Mouse (Mus musculus) midbrain, embryonic 11.5 days (tissue): Measurements from ENCODE around the gene Cmss1. TPM values are rescaled to one million over a fixed set of nuclear protein-coding genes. Genes with fewer than 3 reads are reported as not detected.

Source experiments
- ATAC-seq: fragments of 200-750 bp; cut with Nextera tagmentation; 2 replicates; pipeline ENCODE4 v1.8.0; 2017; ENCODE audit warnings: moderate TSS enrichment, moderate library complexity; ENCODE audit not compliant: low FRiP score
- DNase-seq: peaks from one replicate; pipeline ENCODE4 v3.0.0; 2015; ENCODE audit warnings: low spot score; ENCODE audit errors: missing footprints
- H3K27ac ChIP-seq: fragments of 300-500 bp; sonication (generic); 2 replicates; pipeline ENCODE4 v1.5.1; 2014; ENCODE audit warnings: low read depth, low read length
- H3K27me3 ChIP-seq: fragments of 300-500 bp; sonication (generic); 2 replicates; pipeline ENCODE4 v1.6.1; 2014; ENCODE audit warnings: mild to moderate bottlenecking, low read length, moderate library complexity, mixed read lengths; ENCODE audit not compliant: control insufficient read depth, insufficient read depth
- H3K36me3 ChIP-seq: fragments of 300-500 bp; sonication (generic); 2 replicates; pipeline ENCODE4 v1.6.1; 2014; ENCODE audit warnings: mild to moderate bottlenecking, low read length, moderate library complexity, mixed read lengths; ENCODE audit not compliant: control insufficient read depth, insufficient read depth
- H3K4me1 ChIP-seq: fragments of 300-500 bp; sonication (generic); 2 replicates; pipeline ENCODE4 v1.6.1; 2014; ENCODE audit warnings: low read length; ENCODE audit not compliant: control insufficient read depth, insufficient read depth
- H3K4me2 ChIP-seq: fragments of 300-500 bp; sonication (generic); 2 replicates; pipeline ENCODE4 v1.6.1; 2014; ENCODE audit warnings: mild to moderate bottlenecking, moderate library complexity
- H3K4me3 ChIP-seq: fragments of 300-500 bp; sonication (generic); 2 replicates; pipeline ENCODE4 v1.5.1; 2014; ENCODE audit warnings: low read depth, low read length
- H3K9ac ChIP-seq: fragments of 300-500 bp; sonication (generic); 2 replicates; pipeline ENCODE4 v1.6.1; 2014; ENCODE audit warnings: low read length
- H3K9me3 ChIP-seq: fragments of 300-500 bp; sonication (generic); 2 replicates; pipeline ENCODE4 v1.6.1; 2016; ENCODE audit warnings: low read length; ENCODE audit not compliant: control insufficient read depth
- WGBS: fragments of 180-500 bp; shearing (Covaris S2); extraction: QIAGEN DNeasy Blood & Tissue Kit; methylation state at CpG from one replicate; pipeline ENCODE4 v1.1.7; 2014; 5-methylcytosine and 5-hydroxymethylcytosine counted together
- polyA plus RNA-seq: library from polyadenylated mRNA; unstranded; fragments of >200 nt; fragmentation: Nextera tagmentation; extraction: Ambion mirVana; gene quantifications from 2 replicates; pipeline ENCODE4 v1.2.1, GENCODE M21; 2014

The Cmss1 gene
- polyA plus RNA-seq, 1 experiment from 2014 or later = 56.3 TPM

DNA sequence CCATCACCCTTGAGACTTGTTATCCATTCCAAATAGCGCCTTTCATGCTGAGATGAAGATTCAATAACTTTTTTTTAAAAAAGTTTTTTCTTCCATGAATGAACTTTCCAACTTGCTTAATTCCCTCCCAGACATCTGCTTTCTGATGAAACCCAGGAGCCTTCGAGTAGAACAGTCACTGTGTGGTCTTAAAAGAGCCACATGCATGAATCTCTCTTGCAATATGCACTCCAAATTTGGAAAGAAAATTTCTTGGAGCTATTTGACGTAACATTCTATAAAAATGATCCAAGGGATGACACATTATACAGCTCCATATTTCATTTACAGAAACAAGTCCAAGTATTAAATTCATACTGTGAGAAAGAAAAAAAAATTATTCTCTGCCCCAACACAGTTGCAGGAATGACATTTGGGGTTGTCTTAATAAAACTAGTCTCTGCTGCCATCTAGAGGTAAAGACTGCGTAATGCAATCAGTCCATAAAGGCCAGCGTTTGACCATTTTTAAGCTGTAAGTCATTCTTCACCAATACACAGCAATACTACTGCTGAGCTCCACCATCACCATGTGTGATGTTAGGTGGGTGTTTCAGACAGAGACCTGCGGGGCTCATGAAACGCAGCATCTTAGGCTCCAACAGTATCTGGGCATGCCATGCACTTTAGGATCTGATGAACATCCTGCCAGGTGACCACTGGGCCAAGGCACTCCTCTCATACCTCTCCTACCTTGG lies 13.1 kb downstream of the Cmss1 start:
- DNase-seq (peak; percentile 96), ATAC-seq (peak; percentile 44; the same call in 1 of the 2 replicates)
- no peaks in the 10 kb centered on the region for H3K27me3 ChIP-seq

DNA sequence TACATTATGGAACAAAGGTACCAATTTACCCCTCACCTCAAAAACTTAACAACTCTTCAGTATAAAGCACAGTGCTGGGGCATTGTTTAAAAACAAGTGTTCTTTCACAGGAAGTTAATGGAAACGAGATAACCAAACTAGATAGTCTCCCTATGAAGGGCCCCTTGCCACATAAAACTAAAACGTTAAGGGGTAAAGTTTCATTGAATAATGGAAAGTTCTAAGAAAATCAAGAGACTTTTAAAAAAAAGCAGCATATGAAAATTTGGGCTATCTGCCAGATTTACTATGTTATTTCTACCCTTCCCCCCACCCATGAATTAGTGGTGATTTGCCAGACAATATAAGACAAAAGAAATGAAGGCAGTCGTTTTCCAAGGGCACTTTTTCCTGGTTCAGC lies 21.5 kb downstream of the Cmss1 start:
- WGBS = 79% methylated on average over 3 of the region's 3 CpGs

More for the DNA sequence above, 13.1 kb downstream of the Cmss1 start:
- no peak overlapping the region for H3K4me3 ChIP-seq
- no peaks in the 10 kb centered on the region for H3K9me3 ChIP-seq
- H3K4me2 ChIP-seq = no peak overlapping the region
- 36% methylated on average over 7 of the region's 7 CpGs for WGBS
- H3K27ac ChIP-seq = no peak overlapping the region
- no peaks in the 10 kb centered on the region for H3K36me3 ChIP-seq
- H3K4me1 ChIP-seq = no peaks in the 10 kb centered on the region
- H3K9ac ChIP-seq = no peak overlapping the region

DNA sequence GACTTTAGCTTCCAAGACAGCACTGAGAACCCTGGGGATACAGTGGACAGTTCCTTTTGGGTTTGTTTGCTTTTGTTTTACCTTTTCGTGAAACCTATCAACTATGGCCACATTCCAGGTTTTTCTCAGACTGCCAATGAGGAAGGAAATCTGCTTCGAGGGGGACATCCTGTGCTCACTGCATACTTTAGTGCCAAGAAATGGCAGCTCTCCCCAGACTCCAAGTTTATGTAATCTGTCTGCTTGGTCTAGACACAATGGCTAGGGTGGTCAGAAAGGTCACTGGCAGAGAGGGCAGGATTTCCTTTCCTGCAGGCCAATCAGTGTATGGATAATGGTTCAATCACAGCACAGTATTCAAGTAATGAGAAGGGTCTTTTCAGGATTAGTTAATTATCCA lies 24.7 kb downstream of the Cmss1 start:
- H3K27me3 ChIP-seq = no peaks in the 10 kb centered on the region
- H3K27ac ChIP-seq = no peak overlapping the region
- H3K9ac ChIP-seq = no peak overlapping the region
- no peak overlapping the region for H3K4me3 ChIP-seq
- ATAC-seq (no peak), DNase-seq (no peak)
- WGBS = 82% methylated on average over 2 of the region's 2 CpGs
- H3K36me3 ChIP-seq = no peaks in the 10 kb centered on the region
- H3K4me2 ChIP-seq = no peak overlapping the region
- no peaks in the 10 kb centered on the region for H3K9me3 ChIP-seq
- H3K4me1 ChIP-seq = no peaks in the 10 kb centered on the region

More for the DNA sequence above, 21.5 kb downstream of the Cmss1 start:
- no peak for ATAC-seq
- no peaks in the 10 kb centered on the region for H3K4me1 ChIP-seq
- no peak overlapping the region for H3K27ac ChIP-seq
- no peak for DNase-seq
- H3K4me2 ChIP-seq = no peak overlapping the region
- H3K9me3 ChIP-seq = no peaks in the 10 kb centered on the region
- no peaks in the 10 kb centered on the region for H3K36me3 ChIP-seq
- H3K9ac ChIP-seq = no peak overlapping the region
- no peaks in the 10 kb centered on the region for H3K27me3 ChIP-seq
- H3K4me3 ChIP-seq = no peak overlapping the region

DNA sequence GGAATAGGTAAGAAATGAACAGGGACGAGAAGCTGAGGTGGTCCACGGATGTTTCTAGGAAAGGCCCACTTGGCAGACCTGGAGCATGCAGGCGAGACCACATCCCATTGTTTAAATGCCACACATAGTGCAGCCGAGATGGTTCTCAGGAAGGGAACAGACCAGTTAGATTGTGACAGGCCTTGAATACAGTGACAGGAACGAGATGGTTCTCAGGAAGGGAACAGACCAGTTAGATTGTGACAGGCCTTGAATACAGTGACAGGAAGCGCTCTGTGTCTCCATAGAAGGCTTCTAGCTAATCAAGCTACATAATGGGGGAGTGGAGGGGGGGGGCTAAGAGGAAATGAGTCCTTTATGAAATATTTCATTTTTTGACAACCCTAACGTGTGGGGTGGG lies 26.6 kb downstream of the Cmss1 start:
- Histone ChIP-seq H3K4me2 (no peak overlapping the region), H3K4me1 (no peaks in the 10 kb centered on the region), H3K27me3 (no peaks in the 10 kb centered on the region), H3K9me3 (no peaks in the 10 kb centered on the region), H3K9ac (no peak overlapping the region), H3K36me3 (no peaks in the 10 kb centered on the region), H3K4me3 (no peak overlapping the region), H3K27ac (no peak overlapping the region)
- WGBS = 76% methylated on average over 7 of the region's 7 CpGs
- ATAC-seq (no peak), DNase-seq (no peak)

DNA sequence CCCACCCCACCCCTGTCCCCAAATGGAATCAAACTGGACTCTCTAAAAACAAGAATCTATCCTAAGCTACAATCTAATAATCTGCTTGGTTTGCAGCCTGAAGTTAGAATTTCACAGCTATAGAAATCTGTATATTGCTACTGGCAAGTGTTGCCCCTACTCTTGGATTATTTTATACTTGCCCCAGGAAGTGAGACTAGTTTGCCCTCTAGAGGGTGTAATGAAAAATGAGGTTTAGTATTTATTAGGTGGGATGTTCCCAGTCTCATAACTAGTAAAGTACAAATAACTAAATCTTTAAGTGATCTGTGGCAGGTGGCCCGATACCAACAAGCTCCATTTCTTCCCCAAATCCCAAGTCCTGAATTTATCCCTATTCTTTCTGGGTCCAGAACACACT lies 29.1 kb downstream of the Cmss1 start:
- Histone ChIP-seq H3K4me3 (no peak overlapping the region), H3K4me2 (no peak overlapping the region), H3K27me3 (no peaks in the 10 kb centered on the region), H3K9me3 (no peaks in the 10 kb centered on the region), H3K27ac (no peak overlapping the region), H3K4me1 (no peaks in the 10 kb centered on the region), H3K36me3 (no peaks in the 10 kb centered on the region), H3K9ac (no peak overlapping the region)
- 76% methylated on average over 1 of the region's 1 CpGs for WGBS
- DNase-seq = no peak
- ATAC-seq = no peak

DNA sequence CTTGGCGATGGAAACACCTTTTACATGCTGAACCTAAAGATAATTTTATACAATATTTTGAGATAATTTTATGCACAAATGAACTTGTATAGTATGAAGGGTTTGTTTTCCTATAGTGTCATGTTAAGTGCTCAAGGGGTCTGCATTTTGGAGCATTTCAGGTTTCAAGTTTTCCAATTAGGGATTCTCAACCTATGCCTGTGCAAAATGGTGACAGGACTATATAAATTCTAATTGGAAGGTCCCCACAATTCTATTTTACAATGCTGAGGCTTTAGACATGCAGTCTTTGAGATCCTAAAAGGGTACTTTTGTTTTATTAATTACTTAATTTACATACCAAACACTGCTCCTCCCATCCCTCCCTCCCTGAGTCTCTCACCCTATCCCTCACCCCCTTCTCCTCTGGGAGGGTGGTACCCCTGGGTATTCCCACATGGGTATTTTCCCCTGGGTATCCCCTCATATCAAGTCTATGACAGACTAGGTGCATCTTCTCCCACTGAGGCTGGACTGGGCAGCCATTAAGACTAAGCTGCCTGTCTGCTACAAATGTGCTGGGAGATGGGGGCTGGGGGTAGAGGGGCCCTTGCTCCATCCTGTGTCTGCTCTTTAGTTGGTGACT lies 30.8 kb downstream of the Cmss1 start:
- no peaks in the 10 kb centered on the region for H3K36me3 ChIP-seq
- WGBS = 91% methylated on average over 1 of the region's 1 CpGs
- no peak overlapping the region for H3K27ac ChIP-seq
- ATAC-seq (no peak), DNase-seq (no peak)
- H3K9ac ChIP-seq = no peak overlapping the region
- H3K4me2 ChIP-seq = no peak overlapping the region
- no peaks in the 10 kb centered on the region for H3K9me3 ChIP-seq
- H3K4me3 ChIP-seq = no peak overlapping the region
- H3K27me3 ChIP-seq = no peaks in the 10 kb centered on the region
- H3K4me1 ChIP-seq = no peaks in the 10 kb centered on the region

DNA sequence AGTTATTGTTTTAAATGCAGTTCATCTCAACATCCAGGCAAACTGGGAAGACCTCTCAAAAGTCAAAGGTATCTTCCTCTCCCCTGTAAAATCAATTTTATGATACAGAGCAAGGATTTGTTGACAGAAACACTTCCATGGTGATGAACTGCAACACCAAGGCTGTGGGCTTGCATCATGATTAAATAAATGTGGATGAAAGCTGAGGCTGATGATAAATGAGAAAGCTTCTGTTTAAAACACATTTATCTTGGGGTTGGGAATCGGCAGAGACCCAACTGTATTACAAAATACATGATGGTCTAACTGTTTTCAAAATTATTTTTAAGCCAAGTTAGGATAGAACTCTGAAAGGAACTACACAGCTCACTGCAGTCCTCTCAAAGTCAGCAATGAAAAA lies 32.8 kb downstream of the Cmss1 start:
- Histone ChIP-seq H3K4me3 (no peak overlapping the region), H3K4me2 (no peak overlapping the region), H3K36me3 (no peaks in the 10 kb centered on the region), H3K27me3 (no peaks in the 10 kb centered on the region), H3K9ac (no peak overlapping the region), H3K4me1 (no peaks in the 10 kb centered on the region), H3K9me3 (no peaks in the 10 kb centered on the region), H3K27ac (no peak overlapping the region)
- no peak for DNase-seq
- 85% methylated on average over 1 of the region's 1 CpGs for WGBS
- no peak for ATAC-seq

DNA sequence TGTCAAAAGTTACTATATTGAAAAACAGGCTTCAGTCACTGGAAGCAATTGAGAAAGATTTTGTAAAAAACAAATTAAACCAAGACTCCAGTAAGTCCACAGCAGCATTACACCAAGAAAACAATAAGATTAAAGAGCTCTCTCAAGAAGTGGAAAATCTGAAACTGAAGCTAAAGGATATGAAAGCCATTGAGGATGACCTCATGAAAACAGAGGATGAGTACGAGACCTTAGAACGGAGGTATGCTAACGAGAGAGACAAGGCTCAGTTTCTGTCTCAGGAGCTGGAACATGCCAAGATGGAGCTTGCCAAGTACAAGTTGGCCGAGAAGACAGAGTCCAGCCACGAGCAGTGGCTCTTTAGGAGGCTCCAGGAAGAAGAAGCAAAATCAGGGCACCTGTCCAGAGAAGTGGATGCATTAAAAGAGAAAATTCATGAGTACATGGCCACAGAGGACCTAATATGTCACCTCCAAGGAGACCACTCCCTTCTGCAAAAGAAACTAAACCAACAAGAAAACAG lies 35.8 kb downstream of the Cmss1 start:
- Histone ChIP-seq H3K36me3 (no peaks in the 10 kb centered on the region), H3K4me1 (no peaks in the 10 kb centered on the region), H3K9ac (no peak overlapping the region), H3K9me3 (no peaks in the 10 kb centered on the region), H3K4me3 (no peak overlapping the region), H3K27me3 (no peaks in the 10 kb centered on the region), H3K4me2 (no peak overlapping the region), H3K27ac (no peak overlapping the region)
- DNase-seq (no peak), ATAC-seq (no peak)
- 85% methylated on average over 5 of the region's 5 CpGs for WGBS

DNA sequence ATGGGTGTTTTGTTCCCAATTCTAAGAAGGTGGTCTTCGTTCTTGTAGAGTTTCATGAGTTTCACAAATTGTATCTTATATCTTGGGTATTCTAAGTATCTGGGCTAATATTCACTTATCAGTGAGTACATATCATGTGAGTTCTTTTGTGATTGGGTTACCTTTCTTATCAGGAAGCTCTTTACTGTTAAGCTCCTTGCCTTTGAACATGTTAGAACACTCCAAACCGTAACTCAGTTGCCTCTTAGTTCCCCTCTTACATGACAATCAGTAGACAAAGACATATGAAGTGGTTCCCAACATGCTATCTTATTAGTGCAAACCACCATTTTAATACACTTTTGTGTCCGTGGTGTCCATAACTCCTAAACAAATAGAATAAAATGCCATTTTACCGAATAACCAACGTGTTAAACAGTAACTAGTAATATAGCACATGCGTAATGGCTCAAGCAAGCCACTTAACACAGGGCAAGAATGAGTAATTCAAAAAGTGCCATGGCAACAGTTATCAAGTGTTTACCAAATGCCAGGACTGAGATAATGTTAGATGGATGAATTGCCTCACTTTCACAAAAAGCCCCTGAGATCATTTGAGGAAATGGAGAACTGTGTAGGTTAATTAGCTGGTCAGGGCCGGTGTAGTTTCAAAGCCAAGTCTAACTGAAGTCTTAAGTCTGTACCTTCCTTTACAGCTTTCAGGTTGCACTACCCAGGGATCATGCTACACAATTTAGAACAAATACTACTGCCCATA lies 37.8 kb downstream of the Cmss1 start:
- no peak for DNase-seq
- 92% methylated on average over 7 of the region's 7 CpGs for WGBS
- H3K27ac ChIP-seq = no peak overlapping the region

More for the DNA sequence above, 37.8 kb downstream of the Cmss1 start:
- Histone ChIP-seq H3K4me2 (no peak overlapping the region), H3K9ac (no peak overlapping the region), H3K9me3 (no peaks in the 10 kb centered on the region), H3K36me3 (no peaks in the 10 kb centered on the region), H3K4me3 (no peak overlapping the region), H3K4me1 (no peaks in the 10 kb centered on the region), H3K27me3 (no peaks in the 10 kb centered on the region)
- ATAC-seq = no peak
